Mouse (Mus musculus) MEL (cell line): Measurements from ENCODE around the gene Fam43a. TPM values are rescaled to one million over a fixed set of nuclear protein-coding genes. Genes with fewer than 3 reads are reported as not detected.

Source experiments
- DNase-seq: peaks from one replicate; pipeline ENCODE4 v3.0.0; 2011; ENCODE audit warnings: low read depth, low spot score
- H3K27ac ChIP-seq: 2 replicates; pipeline ENCODE4 v1.5.1; 2012; ENCODE audit warnings: low read depth, mild to moderate bottlenecking, control low read depth, low read length, moderate library complexity; ENCODE audit not compliant: control insufficient read depth
- H3K27me3 ChIP-seq, 2 experiments: fragments of 150-350 bp in 1 of 2; sonication (generic) in 1 of 2; 2 replicates each; pipeline ENCODE4 v1.6.1; 2012; ENCODE audit warnings: low read length in 2 of 2, mild to moderate bottlenecking in 2 of 2, improper control_type of control experiment in 1 of 2, moderate library complexity in 1 of 2; ENCODE audit not compliant: insufficient read depth in 2 of 2, control insufficient read depth in 1 of 2
- H3K36me3 ChIP-seq, 2 experiments: 2 replicates each; pipeline ENCODE4 v1.6.1; 2012 to 2014; ENCODE audit warnings: low read length in 2 of 2, improper control_type of control experiment in 1 of 2, inconsistent platforms in 1 of 2, mild to moderate bottlenecking in 1 of 2; ENCODE audit not compliant: insufficient read depth in 2 of 2, control insufficient read depth in 1 of 2
- H3K4me1 ChIP-seq, 2 experiments: fragments of 150-350 bp in 1 of 2; sonication (generic) in 1 of 2; 2 replicates each; pipeline ENCODE4 v1.6.1; 2012; ENCODE audit warnings: low read length in 2 of 2, improper control_type of control experiment in 1 of 2, mild to moderate bottlenecking in 1 of 2; ENCODE audit not compliant: insufficient read depth in 2 of 2, control insufficient read depth in 1 of 2
- H3K4me3 ChIP-seq, 2 experiments: fragments of 150-350 bp in 1 of 2; sonication (generic) in 1 of 2; 2 replicates each; pipeline ENCODE4 v1.5.1; 2012; ENCODE audit warnings: low read depth in 2 of 2, low read length in 2 of 2, mild to moderate bottlenecking in 2 of 2, moderate library complexity in 2 of 2, control low read depth in 1 of 2, improper control_type of control experiment in 1 of 2; ENCODE audit not compliant: control insufficient read depth in 1 of 2, insufficient read depth in 1 of 2
- H3K79me2 ChIP-seq: 2 replicates; pipeline ENCODE4 v1.6.1; 2012; ENCODE audit warnings: mild to moderate bottlenecking, low read length, moderate library complexity; ENCODE audit not compliant: control insufficient read depth, poor library complexity, insufficient read depth
- H3K9ac ChIP-seq: 2 replicates; pipeline ENCODE4 v1.6.1; 2012; ENCODE audit warnings: low read depth, mild to moderate bottlenecking, control low read depth, low read length, moderate library complexity; ENCODE audit not compliant: control insufficient read depth, poor library complexity, severe bottlenecking
- H3K9me3 ChIP-seq: fragments of 150-350 bp; sonication (generic); replicated peaks from 2 replicates; pipeline ENCODE4 v1.6.1; 2012; ENCODE audit warnings: mild to moderate bottlenecking, low read length, improper control_type of control experiment, moderate library complexity; ENCODE audit not compliant: insufficient read depth
- CHD2 ChIP-seq: IDR thresholded peaks from 2 replicates; pipeline ENCODE4 v1.6.1; 2011; ENCODE audit warnings: low read length, improper control_type of control experiment
- CTCF ChIP-seq, 3 experiments: IDR thresholded peaks in 2 of 3; conservative IDR thresholded peaks in 1 of 3; 2 replicates each; pipeline ENCODE4 v1.5.1; 2011 to 2012; ENCODE audit warnings: low read length in 3 of 3, low read depth in 2 of 3, mild to moderate bottlenecking in 2 of 3, improper control_type of control experiment in 1 of 3, inconsistent platforms in 1 of 3, mixed read lengths in 1 of 3, moderate library complexity in 1 of 3; ENCODE audit not compliant: control insufficient read depth in 1 of 3, insufficient read depth in 1 of 3, poor library complexity in 1 of 3, severe bottlenecking in 1 of 3
- EP300 ChIP-seq, 2 experiments: IDR thresholded peaks; 2 replicates each; pipeline ENCODE4 v1.6.1; 2011; ENCODE audit warnings: improper control_type of control experiment in 2 of 2, low read length in 2 of 2, low read depth in 1 of 2, mild to moderate bottlenecking in 1 of 2
- ETS1 ChIP-seq: IDR thresholded peaks from 2 replicates; pipeline ENCODE4 v1.6.1; 2012; ENCODE audit warnings: low read depth, mild to moderate bottlenecking, inconsistent platforms, low read length, improper control_type of control experiment, moderate library complexity
- GABPA ChIP-seq: IDR thresholded peaks from 2 replicates; pipeline ENCODE4 v1.6.1; 2012; ENCODE audit warnings: low read depth, mild to moderate bottlenecking, inconsistent platforms, low read length, improper control_type of control experiment, moderate library complexity
- HCFC1 ChIP-seq: IDR thresholded peaks from 2 replicates; pipeline ENCODE4 v1.6.1; 2012; ENCODE audit warnings: low read depth, mild to moderate bottlenecking, inconsistent platforms, low read length, improper control_type of control experiment, moderate library complexity
- KAT2A ChIP-seq: conservative IDR thresholded peaks from 2 replicates; pipeline ENCODE4 v1.6.1; 2012; ENCODE audit warnings: low read depth, low read length, improper control_type of control experiment, inconsistent platforms
- MAZ ChIP-seq: IDR thresholded peaks from 2 replicates; pipeline ENCODE4 v1.6.1; 2012; ENCODE audit warnings: low read depth, mild to moderate bottlenecking, inconsistent platforms, low read length, improper control_type of control experiment
- MXI1 ChIP-seq: IDR thresholded peaks from 2 replicates; pipeline ENCODE4 v1.6.1; 2011; ENCODE audit warnings: mild to moderate bottlenecking, low read depth, low read length, improper control_type of control experiment
- MYC ChIP-seq: IDR thresholded peaks from 2 replicates; pipeline ENCODE4 v1.6.1; 2011; ENCODE audit warnings: low read depth, mild to moderate bottlenecking, low read length, improper control_type of control experiment, moderate library complexity
- NELFE ChIP-seq: IDR thresholded peaks from 2 replicates; pipeline ENCODE4 v1.6.1; 2011; ENCODE audit warnings: low read depth, low read length, improper control_type of control experiment
- NRF1 ChIP-seq: IDR thresholded peaks from 2 replicates; pipeline ENCODE4 v1.6.1; 2014; ENCODE audit warnings: low read depth, mild to moderate bottlenecking, inconsistent platforms, low read length, improper control_type of control experiment, moderate library complexity; ENCODE audit not compliant: poor library complexity, insufficient read depth, severe bottlenecking
- POLR2A ChIP-seq, 2 experiments: IDR thresholded peaks; 2 replicates each; pipeline ENCODE4 v1.6.1; 2011 to 2012; ENCODE audit warnings: low read length in 2 of 2, mild to moderate bottlenecking in 2 of 2, control low read depth in 1 of 2, improper control_type of control experiment in 1 of 2, low read depth in 1 of 2, moderate library complexity in 1 of 2; ENCODE audit not compliant: control insufficient read depth in 1 of 2, insufficient read depth in 1 of 2, poor library complexity in 1 of 2
- POLR2AphosphoS2 ChIP-seq: IDR thresholded peaks from 2 replicates; pipeline ENCODE4 v1.6.1; 2011; ENCODE audit warnings: low read length, improper control_type of control experiment
- POLR2AphosphoS5 ChIP-seq: IDR thresholded peaks from 2 replicates; pipeline ENCODE4 v1.6.1; 2012; ENCODE audit warnings: low read depth, borderline replicate concordance, mild to moderate bottlenecking, inconsistent platforms, low read length, moderate library complexity, mixed read lengths
- SIN3A ChIP-seq: IDR thresholded peaks from 2 replicates; pipeline ENCODE4 v1.6.1; 2012; ENCODE audit warnings: low read length, improper control_type of control experiment, inconsistent platforms
- SMC3 ChIP-seq: IDR thresholded peaks from 2 replicates; pipeline ENCODE4 v1.6.1; 2011; ENCODE audit warnings: low read depth, low read length, improper control_type of control experiment
- TAL1 ChIP-seq: IDR thresholded peaks from 2 replicates; pipeline ENCODE4 v1.6.1; 2012; ENCODE audit warnings: mild to moderate bottlenecking, inconsistent platforms, low read length, moderate library complexity, mixed read lengths
- TBP ChIP-seq: IDR thresholded peaks from 2 replicates; pipeline ENCODE4 v1.8.0; 2011; ENCODE audit warnings: low read depth, low read length, improper control_type of control experiment
- TCF12 ChIP-seq: IDR thresholded peaks from 2 replicates; pipeline ENCODE4 v1.6.1; 2014; ENCODE audit warnings: low read depth, mild to moderate bottlenecking, inconsistent platforms, low read length, improper control_type of control experiment, moderate library complexity
- ZKSCAN1 ChIP-seq: IDR thresholded peaks from 2 replicates; pipeline ENCODE4 v1.6.1; 2012; ENCODE audit warnings: low read depth, mild to moderate bottlenecking, inconsistent platforms, low read length, improper control_type of control experiment, moderate library complexity
- polyA plus RNA-seq, 2 experiments: library from polyadenylated mRNA; stranded (reverse) in 1 of 2; unstranded in 1 of 2; fragments of >175 nt in 1 of 2; fragments of >200 nt in 1 of 2; gene quantifications; 2 replicates each; pipeline versions ENCODE4 v1.2.1 to v1.2.4; 2012; ENCODE audit warnings: low replicate concordance in 2 of 2, low read depth in 1 of 2; ENCODE audit not compliant: insufficient read length in 2 of 2, insufficient read depth in 1 of 2, missing spikeins in 1 of 2
- total RNA-seq: library from RNA; depleted of rRNA; stranded (reverse); fragments of 300-350 nt; gene quantifications from 2 replicates; pipeline ENCODE4 v1.2.3, GENCODE M21; 2012

The Fam43a gene
- total and polyA plus RNA-seq, 3 experiments = 0.08 to 0.68 TPM; not detected in 1

DNA sequence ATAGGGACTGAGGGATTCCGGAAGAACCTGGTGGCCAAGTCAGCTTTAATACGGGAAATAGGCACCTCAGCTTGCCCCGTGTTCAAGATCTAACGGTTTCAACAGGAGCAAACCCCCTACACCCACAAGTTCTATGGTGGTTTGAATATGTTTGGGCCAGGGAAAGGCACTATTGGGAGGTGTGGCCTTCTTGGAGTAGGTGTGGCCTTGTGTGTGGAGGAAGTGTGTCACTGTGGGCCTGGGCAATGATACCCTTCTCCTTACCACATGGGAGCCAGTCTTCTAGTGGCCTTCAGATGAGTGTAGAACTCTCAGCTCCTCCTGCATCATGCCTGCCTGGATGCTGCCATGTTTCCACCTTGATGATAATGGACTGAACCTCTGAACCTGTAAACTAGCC, 45.5 kb downstream of the Fam43a start:
- no peaks in the 10 kb centered on the region for H3K9me3 ChIP-seq
- no peak overlapping the region for H3K9ac ChIP-seq
- H3K79me2 ChIP-seq = no peaks in the 10 kb centered on the region
- H3K4me1 ChIP-seq = no peaks in the 10 kb centered on the region
- H3K36me3 ChIP-seq = no peaks in the 10 kb centered on the region
- no peak overlapping the region for H3K27ac ChIP-seq
- DNase-seq = no peak
- no peak overlapping the region for H3K4me3 ChIP-seq
- TF ChIP-seq GABPA (no peak), MYC (no peak), CTCF (IDR thresholded peaks at IDR 0.05 in 2 of 3, conservative IDR thresholded peaks at IDR 0.05 in 1 of 3; ENCODE audit: control insufficient read depth in 1 of 3, insufficient read depth in 1 of 3, low read depth in 2 of 3, low read length in 3 of 3, poor library complexity in 1 of 3, severe bottlenecking in 1 of 3) (no peak), NRF1 (no peak), TBP (no peak), SIN3A (no peak), POLR2AphosphoS2 (no peak), SMC3 (no peak), MAZ (no peak), TCF12 (no peak), ETS1 (no peak), POLR2A (IDR thresholded peaks at IDR 0.05; ENCODE audit: control insufficient read depth in 1 of 2, insufficient read depth in 1 of 2, low read depth in 1 of 2, low read length in 2 of 2, poor library complexity in 1 of 2) (no peak), CHD2 (no peak), NELFE (no peak), POLR2AphosphoS5 (no peak), TAL1 (no peak), HCFC1 (no peak)
- peaks cover 0 to 3% of the 10 kb centered on the region in 2 experiments; a peak in 1 of 4 replicates for H3K27me3 ChIP-seq

- no peak for TF ChIP-seq MXI1
- TF ChIP-seq ZKSCAN1 = no peak
- no peak for TF ChIP-seq KAT2A
- no peak for TF ChIP-seq EP300 (IDR thresholded peaks at IDR 0.05; ENCODE audit: low read depth in 1 of 2, low read length in 2 of 2)
- TF ChIP-seq, all 39 proteins: peak for 0
- Histone ChIP-seq H3K79me2 (no peaks in the 10 kb centered on the region), H3K4me1 (peaks cover 0 to 2% of the 10 kb centered on the region in 2 experiments; a peak in 3 of 4 replicates), H3K36me3 (peaks cover 0 to 1% of the 10 kb centered on the region in 2 experiments; a peak in 1 of 4 replicates), H3K9me3 (no peaks in the 10 kb centered on the region), H3K27me3 (peaks cover 0 to 1% of the 10 kb centered on the region in 2 experiments; a peak in 1 of 4 replicates), H3K9ac (no peak overlapping the region), H3K27ac (no peak overlapping the region), H3K4me3 (no peak overlapping the region)
- DNase-seq = no peak
Observed at GRCm38 (mm10) chr16:30645841-30646558, 46.5 kb downstream of the Fam43a start.
